Comparison of ENCODE assay signal across 26 mouse cellular contexts in the genomic region with DNA sequence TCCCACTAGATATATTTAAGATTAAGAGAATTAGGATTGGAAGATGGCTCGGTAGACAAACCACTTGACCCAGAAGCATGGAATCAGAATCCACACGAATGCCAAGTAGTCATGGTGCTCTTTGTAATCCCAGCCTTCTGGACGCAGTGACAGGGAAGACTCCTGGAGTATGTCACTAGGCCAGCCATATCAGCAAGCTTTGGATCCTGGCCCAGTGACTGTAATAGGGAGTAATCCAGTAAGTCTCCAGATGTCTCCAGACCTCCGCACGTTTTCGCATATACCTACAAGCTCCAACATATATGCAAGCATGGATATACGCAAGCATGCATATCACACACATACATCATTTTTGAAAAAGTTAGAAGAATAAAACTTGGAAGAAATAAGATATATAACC.
A peak's percentile ranks its signal among the peaks of the same experiment; 100 is the strongest.
DNase-seq lines count a peak whose midpoint lies in the region; ATAC-seq and TF ChIP-seq lines count a peak whose summit lies in the region.
"Had no signal": no experiment of that assay in that cellular context is flagged by ENCODE, and none has a peak within 500 bp of the region (broad histone marks: within the 10 kb centered on the region; RNA-seq: fewer than 3 reads in every experiment).

No protein-coding gene starts in this region.

- intact Hi-C loops in heart, postnatal 25 days (cut with DNase I): no loop called here
- intact Hi-C loops in heart, postnatal 14 days (cut with DNase I): no loop called here

- TF ChIP-seq CTCF in heart, postnatal 0 days (IDR thresholded peaks at IDR 0.05; ENCODE audit: low read depth): no peak
- TF ChIP-seq CTCF in hindbrain, postnatal 0 days (IDR thresholded peaks at IDR 0.05; ENCODE audit: low read depth): no peak

- H3K9ac ChIP-seq in heart, postnatal 0 days (replicated peaks; ENCODE audit: low read depth, low read length): no peak overlapping the region
- H3K9ac ChIP-seq in hindbrain, postnatal 0 days (replicated peaks; ENCODE audit: low read length): no peak overlapping the region
- H3K9ac ChIP-seq in hindbrain, embryonic 14.5 days: no peak overlapping the region
- H3K9ac ChIP-seq: embryonic facial prominence, embryonic 12.5 days; embryonic facial prominence, embryonic 15.5 days; forebrain, postnatal 0 days; heart, embryonic 15.5 days; hindbrain, embryonic 12.5 days had no signal

- H3K4me2 ChIP-seq in heart, postnatal 0 days (ENCODE audit: low read depth, low read length): no peak overlapping the region
- no peak overlapping the region for H3K4me2 ChIP-seq in hindbrain, postnatal 0 days (ENCODE audit: low read depth, low read length)
- no peak overlapping the region for H3K4me2 ChIP-seq in hindbrain, embryonic 14.5 days (replicated peaks)
- H3K4me2 ChIP-seq: embryonic facial prominence, embryonic 12.5 days; embryonic facial prominence, embryonic 15.5 days; heart, embryonic 15.5 days; hindbrain, embryonic 12.5 days had no signal

- WGBS in heart, postnatal 0 days: 34% methylated on average over 7 of the region's 7 CpGs
- WGBS in hindbrain, postnatal 0 days: 69% methylated on average over 7 of the region's 7 CpGs
- 87% methylated on average over 7 of the region's 7 CpGs for WGBS in hindbrain, embryonic 14.5 days

- H3K36me3 ChIP-seq in heart, postnatal 0 days (replicated peaks; ENCODE audit: control insufficient read depth, insufficient read depth, low read length): no peaks in the 10 kb centered on the region
- H3K36me3 ChIP-seq in hindbrain, postnatal 0 days (ENCODE audit: insufficient read depth, low read length): no peaks in the 10 kb centered on the region
- H3K36me3 ChIP-seq in hindbrain, embryonic 14.5 days (replicated peaks; ENCODE audit: control insufficient read depth, insufficient read depth): no peaks in the 10 kb centered on the region
- H3K36me3 ChIP-seq: embryonic facial prominence, embryonic 12.5 days; embryonic facial prominence, embryonic 15.5 days; heart, embryonic 15.5 days; hindbrain, embryonic 12.5 days had no signal

- no peak overlapping the region for H3K4me3 ChIP-seq in heart, postnatal 0 days (ENCODE audit: low read depth, low read length)
- H3K4me3 ChIP-seq in hindbrain, postnatal 0 days (ENCODE audit: low read length): no peak overlapping the region
- no peak overlapping the region for H3K4me3 ChIP-seq in hindbrain, embryonic 14.5 days (replicated peaks; ENCODE audit: low read length)
- H3K4me3 ChIP-seq: embryonic facial prominence, embryonic 12.5 days; embryonic facial prominence, embryonic 15.5 days; gastrocnemius, adult 2 months; heart, embryonic 15.5 days; hindbrain, embryonic 12.5 days had no signal

- no peaks in the 10 kb centered on the region for H3K27me3 ChIP-seq in heart, postnatal 0 days (ENCODE audit: control insufficient read depth, insufficient read depth, low read length)
- no peaks in the 10 kb centered on the region for H3K27me3 ChIP-seq in hindbrain, postnatal 0 days (ENCODE audit: insufficient read depth, low read length)
- H3K27me3 ChIP-seq in hindbrain, embryonic 14.5 days (ENCODE audit: control insufficient read depth, insufficient read depth, low read length): no peaks in the 10 kb centered on the region
- H3K27me3 ChIP-seq: embryonic facial prominence, embryonic 12.5 days; embryonic facial prominence, embryonic 15.5 days; heart, embryonic 15.5 days; hindbrain, embryonic 12.5 days had no signal

- H3K9me3 ChIP-seq in heart, postnatal 0 days (replicated peaks; ENCODE audit: control insufficient read depth, low read length): no peaks in the 10 kb centered on the region
- H3K9me3 ChIP-seq in hindbrain, postnatal 0 days (ENCODE audit: low read length): no peaks in the 10 kb centered on the region
- H3K9me3 ChIP-seq in hindbrain, embryonic 14.5 days (ENCODE audit: control insufficient read depth, low read length): no peaks in the 10 kb centered on the region
- H3K9me3 ChIP-seq: embryonic facial prominence, embryonic 12.5 days; embryonic facial prominence, embryonic 15.5 days; heart, embryonic 15.5 days; hindbrain, embryonic 12.5 days had no signal

- DNase-seq in heart, adult 11 months: peak; percentile 66
- no peak for DNase-seq in heart, postnatal 25 days (ENCODE audit: low spot score)
- DNase-seq in heart, postnatal 0 days (ENCODE audit: low spot score): peak; percentile 23
- DNase-seq in heart, postnatal 14 days: no peak
- DNase-seq in hindbrain, postnatal 0 days (ENCODE audit: low spot score): peak; percentile 68
- no peak for DNase-seq in hindbrain, embryonic 14.5 days (ENCODE audit: low spot score)
- peak; percentile 41 for DNase-seq in MN1 (ENCODE audit: low spot score)
- DNase-seq: adrenal gland, postnatal 36 days; cerebellum, adult 2 months; cerebellum, adult 9-11 months; forebrain, postnatal 0 days; gastrocnemius, adult 2 months; gastrocnemius, postnatal 14 days; heart, adult 18-20 months; kidney, adult 18-20 months; kidney, adult 9 months had no signal

- no peaks in the 10 kb centered on the region for H3K4me1 ChIP-seq in heart, postnatal 0 days (ENCODE audit: control insufficient read depth, insufficient read depth)
- no peaks in the 10 kb centered on the region for H3K4me1 ChIP-seq in hindbrain, postnatal 0 days (ENCODE audit: insufficient read depth, low read length)
- H3K4me1 ChIP-seq in hindbrain, embryonic 14.5 days (replicated peaks; ENCODE audit: control insufficient read depth, insufficient read depth, low read length): 0 out of 2 replicates have a peak, but pooled peaks cover under 1% of the 10 kb centered on the region
- H3K4me1 ChIP-seq: embryonic facial prominence, embryonic 12.5 days; embryonic facial prominence, embryonic 15.5 days; hindbrain, embryonic 12.5 days had no signal

- no peak for ATAC-seq in heart, postnatal 0 days (ENCODE audit: insufficient read depth, low read depth)
- ATAC-seq in hindbrain, postnatal 0 days: no peak
- ATAC-seq in hindbrain, embryonic 14.5 days (ENCODE audit: low FRiP score): no peak
- ATAC-seq in activated CD4-positive, CD25-positive, alpha-beta regulatory T cell, adult 4 months: no peak
- ATAC-seq: CD4-positive, CD25-positive, alpha-beta regulatory T cell, adult 4 months; forebrain, embryonic 14.5 days; forebrain, postnatal 0 days; hindbrain, embryonic 16.5 days; inflammation-experienced regulatory T-cells, adult 6 months; intestine, embryonic 16.5 days had no signal

- no peak for TF ChIP-seq EP300 in heart, postnatal 0 days (IDR thresholded peaks at IDR 0.05; ENCODE audit: low read depth)

- no peak overlapping the region for H3K27ac ChIP-seq in heart, postnatal 0 days (ENCODE audit: low read depth)
- H3K27ac ChIP-seq in hindbrain, postnatal 0 days: no peak overlapping the region
- H3K27ac ChIP-seq in hindbrain, embryonic 14.5 days: no peak overlapping the region
- H3K27ac ChIP-seq: embryonic facial prominence, embryonic 12.5 days; embryonic facial prominence, embryonic 15.5 days; gastrocnemius, adult 2 months; heart, embryonic 15.5 days; hindbrain, embryonic 12.5 days had no signal

Comparison
In these comparisons a context has a peak if more than half of its experiments do, and no peak if none do; other contexts are left out.
1. DNase-seq: peak in heart, adult 11 months (single experiment), heart, postnatal 0 days (single experiment), hindbrain, postnatal 0 days (single experiment) and MN1 (single experiment); none in heart, postnatal 25 days (single experiment), heart, postnatal 14 days (0 of 2) and hindbrain, embryonic 14.5 days (single experiment).